Mouse (Mus musculus) heart, embryonic 15.5 days (tissue): ENCODE results near the gene Ppef2. TPM values are rescaled to one million over a fixed set of nuclear protein-coding genes. Genes with fewer than 3 reads are reported as not detected.
A peak's percentile ranks its signal among the peaks of the same experiment; 100 is the strongest.
"Not testable (repeated sequence)": the region's sequence is repeated elsewhere in the genome, so short reads cannot be mapped to it uniquely, and the experiment has no call there.

ENCODE experiments used
- ATAC-seq: fragments of 200-750 bp; cut with Nextera tagmentation; replicated peaks from 2 replicates; pipeline ENCODE4 v1.8.0; 2017; ENCODE audit warnings: low read depth, moderate TSS enrichment; ENCODE audit not compliant: insufficient number of reproducible peaks, insufficient read depth, low FRiP score
- H3K27ac ChIP-seq: fragments of 300-500 bp; sonication (generic); 2 replicates; pipeline ENCODE4 v1.5.1; 2015; ENCODE audit warnings: mild to moderate bottlenecking, inconsistent platforms
- H3K27me3 ChIP-seq: fragments of 300-500 bp; sonication (generic); 2 replicates; pipeline ENCODE4 v1.6.1; 2015; ENCODE audit warnings: inconsistent platforms
- H3K36me3 ChIP-seq: fragments of 300-500 bp; sonication (generic); 2 replicates; pipeline ENCODE4 v1.6.1; 2015; ENCODE audit warnings: mild to moderate bottlenecking, inconsistent platforms
- H3K4me1 ChIP-seq: fragments of 300-500 bp; sonication (generic); replicated peaks from 2 replicates; pipeline ENCODE4 v1.6.1; 2015; ENCODE audit warnings: inconsistent platforms
- H3K4me2 ChIP-seq: fragments of 300-500 bp; sonication (generic); 2 replicates; pipeline ENCODE4 v1.6.1; 2015; ENCODE audit warnings: inconsistent platforms, mild to moderate bottlenecking, moderate library complexity
- H3K4me3 ChIP-seq: fragments of 300-500 bp; sonication (generic); 2 replicates; pipeline ENCODE4 v1.5.1; 2015; ENCODE audit warnings: mild to moderate bottlenecking, inconsistent platforms
- H3K9ac ChIP-seq: fragments of 300-500 bp; sonication (generic); 2 replicates; pipeline ENCODE4 v1.6.1; 2015; ENCODE audit warnings: mild to moderate bottlenecking, inconsistent platforms
- H3K9me3 ChIP-seq: fragments of 300-500 bp; sonication (generic); replicated peaks from 2 replicates; pipeline ENCODE4 v1.6.1; 2016; ENCODE audit warnings: inconsistent platforms
- WGBS: fragments of 180-500 bp; shearing (Covaris S2); methylation state at CpG from one replicate; pipeline ENCODE4 v1.1.7; 2015; ENCODE audit warnings: mixed read lengths; 5-methylcytosine and 5-hydroxymethylcytosine counted together
- polyA plus RNA-seq: library from polyadenylated mRNA; unstranded; fragments of >200 nt; fragmentation: Nextera tagmentation; extraction: Ambion mirVana; gene quantifications from 2 replicates; pipeline ENCODE4 v1.2.1, GENCODE M21; 2015

The Ppef2 gene
- polyA plus RNA-seq, 1 experiment from 2014 or later, result not detected

GRCm38 (mm10) chr5:92212231-92212630, 43.8 kb downstream of the Ppef2 start:
- Histone ChIP-seq H3K9ac (no peak overlapping the region), H3K27ac (no peak overlapping the region), H3K4me3 (no peak overlapping the region), H3K4me1 (no peaks in the 10 kb centered on the region), H3K36me3 (no peaks in the 10 kb centered on the region), H3K9me3 (no peaks in the 10 kb centered on the region), H3K27me3 (no peaks in the 10 kb centered on the region), H3K4me2 (no peak overlapping the region)
- 76% methylated on average over 4 of the region's 4 CpGs for WGBS
- ATAC-seq, result no peak

- H3K36me3 ChIP-seq, result no peaks in the 10 kb centered on the region
- no peaks in the 10 kb centered on the region for H3K27me3 ChIP-seq
- H3K9ac ChIP-seq, result no peak overlapping the region
- no peaks in the 10 kb centered on the region for H3K9me3 ChIP-seq
- H3K4me1 ChIP-seq, result peaks cover 6% of the 10 kb centered on the region; the same call in 1 of the 2 replicates
- H3K27ac ChIP-seq, result no peak overlapping the region
- 71% methylated on average over 8 of the region's 8 CpGs for WGBS
- ATAC-seq, result no peak
- no peak overlapping the region for H3K4me3 ChIP-seq
- H3K4me2 ChIP-seq, result no peak overlapping the region
Observed at GRCm38 (mm10) chr5:92210205-92210604, 45.9 kb downstream of the Ppef2 start.

GRCm38 (mm10) chr5:92206121-92206520, 50.0 kb downstream of the Ppef2 start:
- H3K36me3 ChIP-seq, result peaks cover 16% of the 10 kb centered on the region
- no peak overlapping the region for H3K27ac ChIP-seq
- H3K4me3 ChIP-seq, result no peak overlapping the region
- H3K9me3 ChIP-seq, result no peaks in the 10 kb centered on the region
- no peak overlapping the region for H3K4me2 ChIP-seq
- H3K27me3 ChIP-seq, result no peaks in the 10 kb centered on the region
- no peak for ATAC-seq
- peaks cover 19% of the 10 kb centered on the region for H3K4me1 ChIP-seq
- H3K9ac ChIP-seq, result no peak overlapping the region
- WGBS, result 87% methylated on average over 6 of the region's 6 CpGs

- Histone ChIP-seq H3K9me3 (no peaks in the 10 kb centered on the region), H3K4me1 (peaks cover 19% of the 10 kb centered on the region), H3K27ac (no peak overlapping the region), H3K4me3 (no peak overlapping the region), H3K9ac (no peak overlapping the region), H3K36me3 (peaks cover 20% of the 10 kb centered on the region), H3K27me3 (no peaks in the 10 kb centered on the region), H3K4me2 (no peak overlapping the region)
- no peak for ATAC-seq
- WGBS, result 88% methylated on average over 4 of the region's 5 CpGs
Observed at GRCm38 (mm10) chr5:92205706-92206105, 50.4 kb downstream of the Ppef2 start.

DNA sequence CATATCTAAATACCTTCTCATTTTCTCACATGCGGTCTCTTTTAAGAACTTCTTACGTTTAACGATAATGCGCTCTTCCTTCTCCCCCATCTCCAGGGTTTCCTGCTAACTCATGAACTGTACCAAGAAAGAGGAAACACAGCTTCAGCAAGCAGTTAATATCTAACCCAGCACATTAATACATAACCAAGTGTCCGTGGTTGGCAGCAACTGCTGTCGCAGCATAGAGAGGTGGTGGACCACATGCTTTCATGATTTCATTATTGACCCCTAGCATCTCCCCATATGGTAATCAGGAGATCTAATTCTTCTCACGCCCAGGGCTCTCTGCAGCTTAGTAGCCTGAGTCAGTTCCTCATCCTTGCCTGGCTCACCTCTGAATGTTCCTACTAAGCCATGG, 50.9 kb downstream of the Ppef2 start:
- H3K9me3 ChIP-seq, result no peaks in the 10 kb centered on the region
- H3K4me1 ChIP-seq, result peaks cover 19% of the 10 kb centered on the region
- no peaks in the 10 kb centered on the region for H3K27me3 ChIP-seq
- H3K9ac ChIP-seq, result no peak overlapping the region
- WGBS, result 88% methylated on average over 7 of the region's 7 CpGs
- no peak for ATAC-seq
- no peak overlapping the region for H3K4me2 ChIP-seq
- no peak overlapping the region for H3K27ac ChIP-seq
- H3K4me3 ChIP-seq, result no peak overlapping the region
- H3K36me3 ChIP-seq, result peaks cover 24% of the 10 kb centered on the region

DNA sequence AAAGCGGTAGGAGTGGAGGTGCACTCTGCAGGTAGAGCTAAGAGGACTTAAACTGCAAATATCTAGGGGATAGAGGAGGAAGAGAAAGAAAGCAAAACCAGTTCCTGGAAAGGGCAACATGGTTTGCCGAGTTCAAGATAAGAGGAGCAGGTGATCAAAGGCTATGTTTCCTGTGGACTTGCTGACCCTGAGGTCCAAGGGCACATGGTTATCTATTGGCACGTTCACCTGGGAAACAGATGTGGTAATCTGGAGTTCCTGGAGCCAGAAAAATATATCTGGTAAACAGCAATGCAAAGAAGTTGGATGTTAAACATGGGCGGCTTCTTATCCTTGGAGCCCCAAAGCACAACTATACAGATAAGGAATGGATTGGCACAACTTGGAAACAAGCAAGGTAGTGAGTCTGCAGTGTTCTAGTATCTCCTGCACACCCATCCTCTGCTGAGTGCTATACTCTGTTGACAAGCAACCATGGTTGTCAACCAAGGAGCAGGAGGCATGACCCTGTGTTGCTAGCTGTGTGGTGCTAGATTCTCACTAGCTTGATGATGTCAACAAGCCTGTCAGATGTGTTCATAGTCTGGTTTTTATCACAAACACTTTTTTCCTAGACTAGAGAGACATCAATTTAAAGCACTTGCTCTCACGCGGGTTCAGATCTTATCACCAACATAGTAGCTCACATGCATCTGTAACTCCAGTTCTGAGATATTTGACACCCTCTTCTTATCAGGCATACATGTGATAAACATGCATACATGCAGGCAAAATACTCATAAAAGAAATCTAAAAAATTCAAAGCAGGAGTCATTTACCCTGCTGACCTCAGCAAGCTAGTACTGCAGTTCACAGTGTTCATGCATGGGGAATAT, 51.7 kb downstream of the Ppef2 start:
- ATAC-seq, result peak; percentile 75
- WGBS, result 40% methylated on average over 6 of the region's 6 CpGs
- H3K4me1 ChIP-seq, result peaks cover 19% of the 10 kb centered on the region
- H3K36me3 ChIP-seq, result peaks cover 31% of the 10 kb centered on the region
- no peak overlapping the region for H3K4me3 ChIP-seq
- H3K9me3 ChIP-seq, result no peaks in the 10 kb centered on the region
- no peak overlapping the region for H3K9ac ChIP-seq
- H3K4me2 ChIP-seq, result no peak overlapping the region
- H3K27ac ChIP-seq, result no peak overlapping the region
- no peaks in the 10 kb centered on the region for H3K27me3 ChIP-seq

DNA sequence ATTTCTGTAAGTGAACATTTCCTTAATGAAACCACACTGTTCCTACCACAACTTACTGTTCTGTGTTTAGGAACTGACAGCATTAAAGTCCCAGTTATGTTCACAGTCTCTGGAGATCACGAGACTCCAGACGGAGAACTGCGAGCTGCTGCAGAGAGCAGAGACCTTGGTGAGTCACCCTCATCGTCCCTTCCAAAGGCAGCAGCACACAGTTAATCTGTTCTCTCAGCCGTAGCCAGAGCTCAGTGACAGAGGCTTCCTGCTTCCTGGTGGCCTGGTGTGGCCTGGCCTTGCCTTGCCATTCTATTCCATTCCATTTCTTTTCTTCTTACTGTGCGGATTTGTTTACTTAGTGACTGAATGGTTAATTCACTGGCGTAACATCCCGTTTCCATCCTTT, 57.8 kb downstream of the Ppef2 start:
- Histone ChIP-seq H3K9me3 (no peaks in the 10 kb centered on the region), H3K4me2 (no peak overlapping the region), H3K9ac (no peak overlapping the region), H3K4me1 (no peaks in the 10 kb centered on the region; the same call in 1 of the 2 replicates), H3K4me3 (no peak overlapping the region), H3K27me3 (no peaks in the 10 kb centered on the region), H3K36me3 (peaks cover 75% of the 10 kb centered on the region), H3K27ac (no peak overlapping the region)
- WGBS, result 75% methylated on average over 8 of the region's 8 CpGs
- ATAC-seq, result no peak

DNA sequence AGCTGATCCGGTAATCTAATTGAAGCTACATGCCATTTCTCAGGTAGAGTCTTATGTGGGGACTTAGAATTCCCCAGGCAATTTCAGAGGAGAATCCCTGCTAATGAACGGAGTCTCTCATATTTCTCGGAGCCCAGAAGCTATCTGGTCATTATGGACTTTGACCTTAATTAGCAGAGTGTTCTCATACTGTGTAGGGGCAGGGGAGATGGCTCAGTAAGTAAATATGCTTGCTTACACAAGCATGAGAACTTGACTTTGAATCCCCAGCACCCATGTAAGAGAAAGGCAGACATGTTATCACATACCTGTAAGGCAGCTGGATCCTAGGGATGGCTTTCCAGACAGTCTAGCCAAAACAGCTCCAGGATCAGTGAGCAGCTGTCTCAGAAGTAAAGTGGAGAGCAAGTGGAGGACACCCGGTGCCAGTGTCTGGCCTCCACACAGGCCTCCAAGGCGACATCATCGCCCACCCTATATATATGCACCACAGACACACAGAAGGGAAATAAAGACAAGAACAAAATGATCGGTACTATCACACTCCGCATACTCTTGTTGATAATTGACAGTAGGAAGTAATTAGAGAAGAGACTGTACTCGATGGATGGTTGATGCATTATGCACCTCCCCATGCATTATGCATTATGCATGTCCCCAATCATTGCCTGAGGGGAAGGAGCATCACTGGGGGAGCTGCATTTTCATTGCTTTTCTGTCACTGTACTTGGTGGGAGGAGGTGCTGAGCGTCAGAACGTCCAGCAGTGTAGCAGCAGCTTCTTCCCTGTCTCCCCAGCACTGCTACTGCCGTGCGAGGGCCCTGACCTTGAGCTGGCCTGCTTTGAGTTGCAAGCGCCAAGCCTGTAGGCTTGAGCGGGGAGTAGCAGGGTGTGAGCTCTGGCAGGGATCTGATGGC, 58.9 kb downstream of the Ppef2 start:
- H3K27ac ChIP-seq, result no peak overlapping the region
- H3K9ac ChIP-seq, result no peak overlapping the region
- H3K4me1 ChIP-seq, result no peaks in the 10 kb centered on the region; the same call in 1 of the 2 replicates
- H3K36me3 ChIP-seq, result peaks cover 84% of the 10 kb centered on the region
- H3K9me3 ChIP-seq, result no peaks in the 10 kb centered on the region
- no peak overlapping the region for H3K4me3 ChIP-seq
- 81% methylated on average over 15 of the region's 15 CpGs for WGBS
- H3K4me2 ChIP-seq, result no peak overlapping the region
- ATAC-seq, result no peak
- no peaks in the 10 kb centered on the region for H3K27me3 ChIP-seq

DNA sequence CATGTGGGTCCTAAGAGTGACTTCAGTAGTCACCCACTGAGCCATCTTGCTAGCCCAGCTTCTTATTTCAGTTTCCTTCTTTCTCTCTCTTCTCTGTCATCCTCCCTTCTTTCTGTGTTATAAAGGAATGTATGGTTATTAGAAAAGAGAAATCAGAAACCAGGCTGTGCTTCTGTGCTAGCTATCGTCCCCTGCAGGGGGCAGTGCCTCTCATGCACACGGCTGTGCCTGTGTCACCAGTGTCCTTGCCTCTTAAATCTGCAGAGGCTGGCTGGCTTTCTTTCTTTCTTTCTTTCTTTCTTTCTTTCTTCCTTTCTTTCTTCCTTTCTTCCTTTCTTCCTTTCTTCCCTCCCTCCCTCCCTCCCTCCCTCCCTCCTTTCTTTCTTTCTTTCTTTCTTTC, 60.4 kb downstream of the Ppef2 start:
- not testable (repeated sequence) for H3K4me3 ChIP-seq, H3K9ac ChIP-seq, H3K4me1 ChIP-seq, H3K9me3 ChIP-seq, H3K27ac ChIP-seq, H3K27me3 ChIP-seq, H3K4me2 ChIP-seq, ATAC-seq
- 48% methylated on average over 2 of the region's 2 CpGs for WGBS
- peaks cover 77% of the 10 kb centered on the region for H3K36me3 ChIP-seq

DNA sequence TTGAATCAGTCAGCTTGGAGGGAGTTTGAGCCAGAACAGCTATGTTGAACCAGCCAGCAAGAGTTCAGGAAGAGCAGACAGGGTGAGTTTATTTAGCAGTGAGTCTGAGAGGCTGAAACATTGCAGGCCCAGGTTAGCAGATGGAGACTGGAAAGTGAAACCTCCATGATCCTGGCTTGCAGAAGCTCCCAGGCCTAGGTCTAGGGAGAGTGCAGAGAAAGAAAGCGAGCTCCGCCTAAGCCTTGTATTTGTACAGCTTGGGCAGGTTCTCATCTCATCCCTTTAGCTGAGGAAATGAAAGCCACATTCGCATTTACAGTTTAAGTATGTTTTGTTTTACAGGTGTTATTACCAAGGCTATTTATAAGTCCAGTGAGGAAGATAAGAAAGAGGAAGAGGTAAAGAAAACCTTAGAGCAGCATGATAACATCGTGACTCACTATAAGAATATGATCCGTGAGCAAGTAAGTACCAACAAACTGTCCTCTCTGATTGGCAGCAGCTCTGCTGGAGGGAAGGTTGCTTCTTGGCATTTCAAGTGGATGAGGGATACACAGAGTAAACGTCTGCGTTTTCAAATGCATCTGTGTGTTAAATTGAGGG, 67.1 kb downstream of the Ppef2 start:
- no peak overlapping the region for H3K4me3 ChIP-seq
- WGBS, result 86% methylated on average over 7 of the region's 7 CpGs

More for the DNA sequence above, 67.1 kb downstream of the Ppef2 start:
- H3K4me2 ChIP-seq, result no peak overlapping the region
- no peaks in the 10 kb centered on the region for H3K9me3 ChIP-seq
- H3K36me3 ChIP-seq, result peaks cover 62% of the 10 kb centered on the region
- no peak overlapping the region for H3K27ac ChIP-seq
- no peak overlapping the region for H3K9ac ChIP-seq
- no peaks in the 10 kb centered on the region for H3K4me1 ChIP-seq
- no peaks in the 10 kb centered on the region for H3K27me3 ChIP-seq
- ATAC-seq, result no peak
